Mouse (Mus musculus) myocyte (in vitro differentiated cells): ENCODE results near the gene Ptprs. TPM values are rescaled to one million over a fixed set of nuclear protein-coding genes. Genes with fewer than 3 reads are reported as not detected.

ENCODE experiments used
- H3K27me3 ChIP-seq: one replicate; pipeline ENCODE4 v1.6.1; 2011; ENCODE audit not compliant: control insufficient read depth, insufficient read depth, insufficient read length
- H3K36me3 ChIP-seq: one replicate; pipeline ENCODE4 v1.6.1; 2011; ENCODE audit not compliant: control insufficient read depth, insufficient read depth
- H3K4me2 ChIP-seq: one replicate; pipeline ENCODE4 v1.6.1; 2011; ENCODE audit warnings: low read depth, control low read depth
- H3K4me3 ChIP-seq: one replicate; pipeline ENCODE4 v1.5.1; 2011; ENCODE audit warnings: mild to moderate bottlenecking, control low read depth, moderate library complexity
- H3K79me2 ChIP-seq: one replicate; pipeline ENCODE4 v1.6.1; 2011; ENCODE audit not compliant: control insufficient read depth, insufficient read depth
- H3ac ChIP-seq: one replicate; pipeline ENCODE4 v1.6.1; 2011; ENCODE audit not compliant: control insufficient read depth, insufficient read length
- CEBPB ChIP-seq: IDR thresholded peaks from 2 replicates; pipeline ENCODE4 v1.6.1; 2011; ENCODE audit warnings: mild to moderate bottlenecking, moderate library complexity; ENCODE audit not compliant: poor library complexity, insufficient read depth, severe bottlenecking
- E2F4 ChIP-seq: IDR thresholded peaks from one replicate; pipeline ENCODE4 v1.6.1; 2011; ENCODE audit warnings: mild to moderate bottlenecking, control low read depth, moderate library complexity; ENCODE audit not compliant: insufficient read depth
- MAX ChIP-seq: IDR thresholded peaks from one replicate; pipeline ENCODE4 v1.6.1; 2011; ENCODE audit warnings: low read depth, mild to moderate bottlenecking, control low read depth
- MYOD1 ChIP-seq, 3 experiments: IDR thresholded peaks; one replicate each; pipeline ENCODE4 v1.6.1; 2011; ENCODE audit warnings: control low read depth in 2 of 3, low read depth in 2 of 3, mild to moderate bottlenecking in 2 of 3, moderate library complexity in 1 of 3; ENCODE audit not compliant: insufficient read length in 2 of 3, control insufficient read depth in 1 of 3
- MYOG ChIP-seq, 3 experiments: IDR thresholded peaks; one replicate each; pipeline ENCODE4 v1.6.1; 2011; ENCODE audit warnings: control low read depth in 2 of 3, low read depth in 2 of 3, mild to moderate bottlenecking in 2 of 3; ENCODE audit not compliant: insufficient read length in 2 of 3, control insufficient read depth in 1 of 3, insufficient read depth in 1 of 3
- POLR2A ChIP-seq: IDR thresholded peaks from one replicate; pipeline ENCODE4 v1.6.1; 2011; ENCODE audit warnings: low read depth, mild to moderate bottlenecking, control low read depth, moderate library complexity; ENCODE audit not compliant: insufficient read length
- POLR2AphosphoS2 ChIP-seq: IDR thresholded peaks from one replicate; pipeline ENCODE4 v1.6.1; 2011; ENCODE audit warnings: low read depth, control low read depth; ENCODE audit not compliant: insufficient read length
- REST ChIP-seq: IDR thresholded peaks from one replicate; pipeline ENCODE4 v1.6.1; 2011; ENCODE audit warnings: mild to moderate bottlenecking, control low read depth, moderate library complexity; ENCODE audit not compliant: insufficient read depth, insufficient read length
- SRF ChIP-seq: IDR thresholded peaks from one replicate; pipeline ENCODE4 v1.6.1; 2011; ENCODE audit warnings: low read depth; ENCODE audit not compliant: control insufficient read depth, insufficient read length
- TCF12 ChIP-seq: IDR thresholded peaks from one replicate; pipeline ENCODE4 v1.6.1; 2011; ENCODE audit warnings: mild to moderate bottlenecking, control low read depth; ENCODE audit not compliant: poor library complexity, insufficient read depth, severe bottlenecking
- TCF3 ChIP-seq: IDR thresholded peaks from one replicate; pipeline ENCODE4 v1.6.1; 2011; ENCODE audit warnings: low read depth, control low read depth; ENCODE audit not compliant: insufficient read length
- USF1 ChIP-seq: IDR thresholded peaks from one replicate; pipeline ENCODE4 v1.6.1; 2011; ENCODE audit warnings: low read depth, mild to moderate bottlenecking, control low read depth, moderate library complexity
- polyA plus RNA-seq: library from polyadenylated mRNA; unstranded; fragments of >200 nt; fragmentation: generic; extraction: Trizol; gene quantifications from one replicate; pipeline ENCODE4 v1.2.1, GENCODE M21; 2012; ENCODE audit warnings: missing spikeins

The Ptprs gene
- polyA plus RNA-seq, 1 experiment = 116 TPM

GRCm38 (mm10) chr17:56487441-56487888 lies 11.2 kb upstream of the Ptprs start:
- Histone ChIP-seq H3K36me3 (no peaks in the 10 kb centered on the region), H3K4me2 (no peak overlapping the region), H3K4me3 (no peak overlapping the region), H3K27me3 (no peaks in the 10 kb centered on the region), H3ac (no peak overlapping the region), H3K79me2 (no peaks in the 10 kb centered on the region)
- no peak for TF ChIP-seq SRF
- TF ChIP-seq MYOD1 (IDR thresholded peaks at IDR 0.05; ENCODE audit: control insufficient read depth in 1 of 3, insufficient read length in 2 of 3, low read depth in 2 of 3) = peak in 2 of 3 experiments; percentile 58 to 61
- TF ChIP-seq TCF12 = no peak
- TF ChIP-seq TCF3 = no peak
- no peak for TF ChIP-seq REST
- no peak for TF ChIP-seq CEBPB

- Histone ChIP-seq H3ac (no peak overlapping the region), H3K4me3 (no peak overlapping the region), H3K27me3 (no peaks in the 10 kb centered on the region)
Observed at GRCm38 (mm10) chr17:56485926-56486325, 9.6 kb upstream of the Ptprs start.

GRCm38 (mm10) chr17:56485118-56485517 lies 8.8 kb upstream of the Ptprs start:
- H3K79me2 ChIP-seq = no peaks in the 10 kb centered on the region
- no peaks in the 10 kb centered on the region for H3K36me3 ChIP-seq
- TF ChIP-seq CEBPB (no peak), MAX (no peak), E2F4 (no peak), USF1 (no peak)

More at GRCm38 (mm10) chr17:56485926-56486325, 9.6 kb upstream of the Ptprs start:
- TF ChIP-seq CEBPB = no peak
- TF ChIP-seq REST = no peak
- no peak for TF ChIP-seq MYOG (IDR thresholded peaks at IDR 0.05; ENCODE audit: control insufficient read depth in 1 of 3, insufficient read depth in 1 of 3, insufficient read length in 2 of 3, low read depth in 2 of 3)
- no peak for TF ChIP-seq MYOD1 (IDR thresholded peaks at IDR 0.05; ENCODE audit: control insufficient read depth in 1 of 3, insufficient read length in 2 of 3, low read depth in 2 of 3)
- no peak for TF ChIP-seq TCF12
- TF ChIP-seq POLR2AphosphoS2 = no peak
- TF ChIP-seq E2F4 = no peak
- TF ChIP-seq USF1 = no peak
- no peak for TF ChIP-seq POLR2A
- no peak for TF ChIP-seq TCF3
- TF ChIP-seq SRF = no peak
- no peaks in the 10 kb centered on the region for H3K79me2 ChIP-seq
- H3K4me2 ChIP-seq = no peak overlapping the region
- H3K36me3 ChIP-seq = no peaks in the 10 kb centered on the region

GRCm38 (mm10) chr17:56482671-56483070 lies 6.4 kb upstream of the Ptprs start:
- no peak overlapping the region for H3K4me2 ChIP-seq

More at GRCm38 (mm10) chr17:56485118-56485517, 8.8 kb upstream of the Ptprs start:
- Histone ChIP-seq H3ac (no peak overlapping the region), H3K4me2 (no peak overlapping the region), H3K4me3 (no peak overlapping the region), H3K27me3 (no peaks in the 10 kb centered on the region)

GRCm38 (mm10) chr17:56479358-56479757 lies 3.1 kb upstream of the Ptprs start:
- no peaks in the 10 kb centered on the region for H3K27me3 ChIP-seq
- peak overlapping the region; percentile 43 for H3K4me2 ChIP-seq
- H3K79me2 ChIP-seq = peaks cover 14% of the 10 kb centered on the region
- TF ChIP-seq MAX (peak; percentile 42), MYOD1 (IDR thresholded peaks at IDR 0.05; ENCODE audit: control insufficient read depth in 1 of 3, insufficient read length in 2 of 3, low read depth in 2 of 3) (no peak), SRF (no peak), E2F4 (no peak)
- H3K4me3 ChIP-seq = no peak overlapping the region
- H3K36me3 ChIP-seq = no peaks in the 10 kb centered on the region
- H3ac ChIP-seq = no peak overlapping the region

More at GRCm38 (mm10) chr17:56482671-56483070, 6.4 kb upstream of the Ptprs start:
- Histone ChIP-seq H3K27me3 (no peaks in the 10 kb centered on the region), H3K79me2 (no peaks in the 10 kb centered on the region), H3K4me3 (no peak overlapping the region), H3ac (no peak overlapping the region), H3K36me3 (no peaks in the 10 kb centered on the region)
- TF ChIP-seq POLR2A (no peak), TCF3 (no peak), TCF12 (no peak), REST (no peak), SRF (no peak), POLR2AphosphoS2 (no peak), CEBPB (peak; percentile 80)
